Mouse (Mus musculus) thymus, postnatal 0 days (tissue): ENCODE measurements around the gene Zfp275. TPM values are rescaled to one million over a fixed set of nuclear protein-coding genes. Genes with fewer than 3 reads are reported as not detected.
"Not testable (repeated sequence)": the region's sequence is repeated elsewhere in the genome, so short reads cannot be mapped to it uniquely, and the experiment has no call there.

Experiments
- DNase-seq: peaks from one replicate; pipeline ENCODE4 v3.0.0-alpha.2; 2015; ENCODE audit warnings: low spot score
- polyA plus RNA-seq: library from polyadenylated mRNA; unstranded; fragments of >200 nt; fragmentation: Nextera tagmentation; extraction: Ambion mirVana; gene quantifications from 2 replicates; pipeline ENCODE4 v1.2.1, GENCODE M21; 2015

The Zfp275 gene
- polyA plus RNA-seq, result 5.6 and 5.7 TPM in 2 replicates

DNA sequence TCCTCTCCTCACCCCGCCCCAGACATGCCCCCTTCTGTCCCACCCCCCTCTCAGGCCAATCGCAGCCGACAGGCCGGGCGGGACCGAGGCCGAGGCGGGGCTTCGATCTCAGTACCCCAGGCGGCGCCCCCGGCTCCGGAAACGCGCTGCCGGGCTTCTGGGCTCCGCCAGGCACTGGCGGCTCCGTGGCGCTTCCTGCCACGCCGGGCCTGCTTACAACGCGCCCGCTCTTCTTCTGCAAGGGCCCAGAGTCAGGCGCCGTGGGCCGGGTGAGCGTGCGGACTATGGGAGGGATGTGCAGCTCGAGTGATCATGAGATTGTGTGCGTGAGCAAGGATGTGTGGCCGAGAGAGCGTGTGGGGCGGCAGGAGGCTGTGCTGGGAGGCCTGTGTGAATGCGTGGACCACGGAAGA lies at the start of gene Zfp275:
Zfp275 (plus strand) TSS at position 139 of the 413 bp plus-strand sequence.
- peak; percentile 78 for DNase-seq

- not testable (repeated sequence) for DNase-seq
Observed at GRCm38 (mm10) chrX:73292876-73293275, 49.5 kb upstream of the Zfp275 start, which contains the start of the genes Xlr5a and Xlr5c. Gene Xlr5a (minus strand): TSS chrX:73292976. Gene Xlr5c (minus strand): TSS chrX:73292976.

- not testable (repeated sequence) for DNase-seq
Observed at GRCm38 (mm10) chrX:73295745-73296144, 46.7 kb upstream of the Zfp275 start.

GRCm38 (mm10) chrX:73312522-73312921 lies 29.9 kb upstream of the Zfp275 start:
- peak; percentile 38 for DNase-seq

- no peak for DNase-seq
Observed at GRCm38 (mm10) chrX:73321029-73321428, 21.4 kb upstream of the Zfp275 start.

DNA sequence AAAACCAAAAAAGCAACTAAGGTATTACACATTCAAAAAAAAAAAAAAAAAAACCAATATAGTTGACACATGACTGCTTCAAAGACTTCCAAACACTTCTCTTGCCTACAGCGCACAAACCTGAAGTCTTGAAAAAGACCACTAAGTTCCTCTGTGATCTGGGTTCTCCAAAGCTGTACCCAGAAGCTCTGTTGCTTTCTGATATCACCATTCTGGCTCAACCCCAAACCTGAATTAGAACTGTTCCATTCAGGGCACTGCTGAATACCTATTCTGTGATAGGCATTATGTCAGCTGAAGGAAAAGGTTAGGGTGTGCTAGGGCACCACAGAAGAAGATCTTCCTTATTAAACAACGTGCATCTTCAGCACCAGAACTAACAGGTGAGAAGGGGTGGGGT lies 15.2 kb upstream of the Zfp275 start:
- DNase-seq, result no peak

GRCm38 (mm10) chrX:73333548-73333947 lies 8.9 kb upstream of the Zfp275 start:
- no peak for DNase-seq

DNA sequence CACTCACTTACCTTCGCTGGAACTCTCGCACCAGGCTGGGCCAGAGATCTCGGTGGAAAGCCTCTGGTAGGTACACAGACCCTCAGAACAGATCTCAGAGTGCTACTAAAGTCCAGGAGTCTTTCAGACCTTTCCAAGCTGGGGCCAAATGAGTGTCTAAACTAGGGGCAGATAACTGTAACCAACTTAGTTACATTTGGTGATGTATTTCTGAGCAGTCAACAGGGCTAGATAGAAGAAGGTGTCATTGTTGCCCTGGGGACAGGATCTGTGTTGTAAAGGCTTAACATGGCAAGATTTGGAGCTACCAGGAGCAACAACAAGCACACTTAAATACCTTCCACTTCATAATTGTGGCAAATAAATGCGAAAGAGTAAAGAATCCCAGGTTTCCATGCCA lies 5.7 kb upstream of the Zfp275 start, which contains the start of gene Gm45015:
Gm45015 (minus strand) TSS at position 101 of the 400 bp plus-strand sequence.
- DNase-seq, result no peak

DNA sequence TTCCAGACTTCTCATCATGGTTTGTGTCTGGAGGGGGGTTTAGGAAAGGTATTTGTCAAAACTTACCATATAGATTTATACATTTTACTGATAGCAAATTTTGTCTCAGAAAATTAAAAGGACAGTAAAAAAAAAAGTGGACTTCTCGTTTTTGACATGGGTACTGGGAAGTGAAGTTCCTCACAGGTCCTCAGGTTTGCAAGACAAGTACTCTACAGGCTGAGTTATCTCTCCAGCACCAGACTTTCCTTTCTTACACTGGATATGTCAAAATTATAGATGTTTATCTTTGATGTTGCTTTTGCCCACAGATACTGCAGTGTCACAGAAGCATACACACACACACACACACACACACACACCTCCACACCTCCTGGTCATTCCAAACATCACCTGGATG lies 948 bp upstream of the Zfp275 start:
- no peak for DNase-seq

- DNase-seq, result no peak
Observed at GRCm38 (mm10) chrX:73342068-73342467, 353 bp upstream of the Zfp275 start.

- peak; percentile 5 for DNase-seq
Observed at GRCm38 (mm10) chrX:73342941-73343735, 717 bp downstream of the Zfp275 start.

- no peak for DNase-seq
Observed at GRCm38 (mm10) chrX:73343802-73344201, 1.4 kb downstream of the Zfp275 start.

- DNase-seq, result no peak
Observed at GRCm38 (mm10) chrX:73344346-73344745, 1.9 kb downstream of the Zfp275 start.

GRCm38 (mm10) chrX:73356163-73356562 lies 13.7 kb downstream of the Zfp275 start:
- DNase-seq, result no peak

DNA sequence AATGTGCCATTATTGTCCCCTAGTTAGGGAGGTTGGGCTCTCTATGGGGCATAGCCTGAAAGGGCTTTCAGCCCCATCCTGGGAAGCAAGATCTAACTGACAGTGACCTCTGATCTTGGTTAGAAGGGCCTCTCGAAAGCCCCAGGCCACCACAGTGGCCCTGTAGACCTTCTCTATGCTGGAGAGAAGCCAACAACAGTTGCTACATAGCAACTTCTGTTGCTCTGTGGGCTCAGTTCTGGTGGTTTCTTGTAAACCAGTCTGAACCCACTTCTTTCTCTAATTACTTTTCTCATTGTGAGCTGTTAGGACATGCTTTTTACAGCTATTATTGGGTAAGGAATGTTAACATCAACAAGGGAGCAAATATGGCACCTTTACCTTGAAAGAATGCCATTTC lies 14.3 kb downstream of the Zfp275 start:
- no peak for DNase-seq

DNA sequence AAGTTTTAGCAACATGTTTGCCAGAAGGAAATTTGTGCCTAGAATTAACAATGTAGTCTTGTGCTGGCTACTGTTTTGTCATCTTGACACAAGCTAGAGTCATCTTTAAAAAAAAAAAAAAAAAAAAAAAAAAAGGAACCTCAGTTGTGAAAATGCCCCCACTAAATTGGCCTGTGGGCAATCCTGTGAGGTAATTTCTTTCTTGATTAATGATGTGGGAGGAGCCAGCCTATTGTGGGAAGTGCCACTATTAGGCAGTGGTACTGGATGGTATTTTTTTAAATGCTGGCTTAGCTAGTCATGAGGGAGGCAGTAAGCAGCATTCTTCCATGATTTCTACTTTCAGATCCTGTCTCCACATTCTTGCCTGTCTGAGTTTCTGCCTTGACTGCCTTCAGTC lies 20.9 kb downstream of the Zfp275 start:
- DNase-seq, result no peak

- no peak for DNase-seq
Observed at GRCm38 (mm10) chrX:73384419-73384818, 42.0 kb downstream of the Zfp275 start.

DNA sequence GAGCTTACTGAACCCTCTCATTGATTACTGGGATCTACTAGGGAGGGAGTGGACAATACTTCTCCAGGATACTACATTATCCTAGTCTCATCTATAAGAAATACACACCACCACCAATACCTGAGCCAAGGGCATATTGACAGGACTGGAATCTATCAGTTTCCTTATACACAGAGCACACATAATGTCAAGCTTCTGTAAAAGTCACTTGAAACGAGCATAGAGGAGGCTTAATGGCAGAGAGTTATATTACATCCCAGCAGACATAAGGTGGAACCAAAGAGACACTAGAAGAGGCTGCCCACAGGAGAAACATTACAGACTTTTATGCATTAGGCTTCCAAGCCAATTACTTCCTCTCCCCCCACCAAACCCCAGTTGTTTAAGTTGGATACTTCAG lies 42.5 kb downstream of the Zfp275 start:
- DNase-seq, result no peak

DNA sequence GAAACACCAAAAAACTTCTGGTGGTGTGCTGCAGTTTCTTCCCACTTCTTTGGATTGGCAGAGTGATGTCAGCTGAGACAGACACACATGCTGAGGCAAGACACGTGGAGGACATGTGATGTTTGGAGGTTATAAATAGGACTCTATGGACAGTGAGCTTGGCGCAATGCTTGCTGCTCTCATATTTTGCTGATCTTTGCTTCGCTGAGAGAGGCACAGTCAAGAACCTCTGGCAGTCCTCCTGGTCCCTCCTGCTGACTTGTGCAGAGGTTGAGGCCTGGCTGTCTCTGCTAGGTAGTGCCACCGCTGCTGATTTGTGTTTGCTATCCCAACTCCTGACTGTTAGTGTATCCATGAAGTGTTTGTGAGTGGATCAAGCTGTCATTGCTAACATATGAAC lies 49.1 kb downstream of the Zfp275 start:
- DNase-seq, result no peak

- DNase-seq, result no peak
Observed at GRCm38 (mm10) chrX:73396446-73396845, 54.0 kb downstream of the Zfp275 start.

- not testable (repeated sequence) for DNase-seq
Observed at GRCm38 (mm10) chrX:73398636-73399035, 56.2 kb downstream of the Zfp275 start, which contains the start of gene Gm18336. Gene Gm18336 (minus strand): TSS chrX:73398736.

DNA sequence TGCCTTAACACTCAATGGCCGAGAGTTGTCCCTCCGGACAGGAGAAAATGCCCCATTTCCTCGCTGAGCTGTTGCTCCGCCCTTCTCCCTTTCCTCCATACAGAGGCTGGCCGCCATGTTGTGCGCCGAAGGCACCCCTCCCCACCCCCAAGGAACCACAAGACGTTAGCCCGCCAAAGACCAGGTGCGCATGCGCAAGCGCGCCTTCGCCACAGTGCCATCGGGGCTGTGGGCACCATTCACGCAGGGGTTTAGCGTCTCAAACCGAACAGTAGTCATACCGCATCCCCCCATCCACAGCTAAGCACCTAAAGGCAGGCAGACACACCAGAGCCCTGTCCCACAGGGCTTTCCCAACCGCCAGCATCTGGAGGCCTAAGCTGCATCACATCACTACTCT lies 58.5 kb downstream of the Zfp275 start:
- DNase-seq, result no peak

- no peak for DNase-seq
Observed at GRCm38 (mm10) chrX:73401616-73402015, 59.2 kb downstream of the Zfp275 start.
